Mouse (Mus musculus) C2C12 (cell line): ENCODE data around the gene Lcp2. TPM values are rescaled to one million over a fixed set of nuclear protein-coding genes. Genes with fewer than 3 reads are reported as not detected.

ENCODE experiments used
- H3K27me3 ChIP-seq: one replicate; pipeline ENCODE4 v1.6.1; 2011; ENCODE audit not compliant: control insufficient read depth, insufficient read depth, insufficient read length
- H3K36me3 ChIP-seq: one replicate; pipeline ENCODE4 v1.6.1; 2011; ENCODE audit not compliant: control insufficient read depth, insufficient read depth
- H3K4me3 ChIP-seq: one replicate; pipeline ENCODE4 v1.5.1; 2011; ENCODE audit warnings: mild to moderate bottlenecking, control low read depth; ENCODE audit not compliant: poor library complexity, insufficient read depth, severe bottlenecking
- H3K79me2 ChIP-seq: one replicate; pipeline ENCODE4 v1.6.1; 2011; ENCODE audit not compliant: control insufficient read depth, insufficient read depth
- H3K79me3 ChIP-seq: one replicate; pipeline ENCODE4 v1.6.1; 2011; ENCODE audit warnings: low read depth, control low read depth
- H3ac ChIP-seq: one replicate; pipeline ENCODE3; 2011; ENCODE audit warnings: low read depth; ENCODE audit not compliant: control insufficient read depth, insufficient read length
- CEBPB ChIP-seq: IDR thresholded peaks from one replicate; pipeline ENCODE4 v1.6.1; 2011; ENCODE audit warnings: low read depth, mild to moderate bottlenecking, control low read depth, moderate library complexity
- CTCF ChIP-seq: IDR thresholded peaks from one replicate; pipeline ENCODE4 v1.5.1; 2011; ENCODE audit not compliant: control insufficient read depth, insufficient read depth, insufficient read length
- FOSL1 ChIP-seq: IDR thresholded peaks from one replicate; pipeline ENCODE4 v1.8.0; 2011; ENCODE audit warnings: mild to moderate bottlenecking, low read length; ENCODE audit not compliant: poor library complexity, insufficient read depth, severe bottlenecking
- MAX ChIP-seq: IDR thresholded peaks from one replicate; pipeline ENCODE4 v1.6.1; 2011; ENCODE audit warnings: mild to moderate bottlenecking, control low read depth
- MYOD1 ChIP-seq: IDR thresholded peaks from one replicate; pipeline ENCODE4 v1.6.1; 2011; ENCODE audit warnings: low read depth; ENCODE audit not compliant: control insufficient read depth, insufficient read length
- MYOG ChIP-seq: IDR thresholded peaks from one replicate; pipeline ENCODE4 v1.6.1; 2011; ENCODE audit not compliant: control insufficient read depth, insufficient read length; ENCODE audit errors: extremely low read depth
- USF1 ChIP-seq: IDR thresholded peaks from one replicate; pipeline ENCODE4 v1.6.1; 2011; ENCODE audit warnings: low read depth, mild to moderate bottlenecking, control low read depth, moderate library complexity
- polyA plus RNA-seq: library from polyadenylated mRNA; unstranded; fragments of >200 nt; fragmentation: generic; extraction: Trizol; gene quantifications from one replicate; pipeline ENCODE4 v1.2.1, GENCODE M21; 2012; ENCODE audit warnings: missing spikeins

The Lcp2 gene
- polyA plus RNA-seq, 1 experiment: not detected

- TF ChIP-seq MAX (no peak), MYOD1 (no peak), CEBPB (no peak), MYOG (no peak), USF1 (no peak), FOSL1 (no peak), CTCF (no peak)
- no peaks in the 10 kb centered on the region for H3K79me3 ChIP-seq
- no peak overlapping the region for H3ac ChIP-seq
- H3K36me3 ChIP-seq: no peaks in the 10 kb centered on the region
- H3K4me3 ChIP-seq: no peak overlapping the region
- no peaks in the 10 kb centered on the region for H3K79me2 ChIP-seq
- no peaks in the 10 kb centered on the region for H3K27me3 ChIP-seq
Measured at GRCm38 (mm10) chr11:34048375-34049124, 1.8 kb downstream of the Lcp2 start.

GRCm38 (mm10) chr11:34049125-34049379 is 2.3 kb downstream of the Lcp2 start:
- TF ChIP-seq MYOD1 (no peak), FOSL1 (no peak), CTCF (no peak), CEBPB (no peak), USF1 (no peak), MYOG (no peak), MAX (no peak)
- H3K27me3 ChIP-seq: no peaks in the 10 kb centered on the region
- H3K36me3 ChIP-seq: no peaks in the 10 kb centered on the region
- no peak overlapping the region for H3ac ChIP-seq
- H3K79me2 ChIP-seq: no peaks in the 10 kb centered on the region
- H3K79me3 ChIP-seq: no peaks in the 10 kb centered on the region
- H3K4me3 ChIP-seq: no peak overlapping the region

GRCm38 (mm10) chr11:34050063-34050462 is 3.3 kb downstream of the Lcp2 start:
- Histone ChIP-seq H3K79me3 (no peaks in the 10 kb centered on the region), H3K79me2 (no peaks in the 10 kb centered on the region), H3ac (no peak overlapping the region), H3K27me3 (no peaks in the 10 kb centered on the region), H3K4me3 (no peak overlapping the region), H3K36me3 (no peaks in the 10 kb centered on the region)
- TF ChIP-seq CTCF (no peak), MYOG (no peak), MYOD1 (no peak), CEBPB (no peak), FOSL1 (no peak)

GRCm38 (mm10) chr11:34050643-34051042 is 3.9 kb downstream of the Lcp2 start:
- TF ChIP-seq CEBPB (no peak), MYOD1 (no peak), MAX (no peak), MYOG (no peak), USF1 (no peak), FOSL1 (no peak), CTCF (no peak)
- Histone ChIP-seq H3ac (no peak overlapping the region), H3K4me3 (no peak overlapping the region), H3K36me3 (no peaks in the 10 kb centered on the region), H3K27me3 (no peaks in the 10 kb centered on the region), H3K79me3 (no peaks in the 10 kb centered on the region), H3K79me2 (no peaks in the 10 kb centered on the region)

GRCm38 (mm10) chr11:34053031-34053818 is 6.5 kb downstream of the Lcp2 start:
- H3K36me3 ChIP-seq: no peaks in the 10 kb centered on the region
- no peak overlapping the region for H3ac ChIP-seq
- no peaks in the 10 kb centered on the region for H3K79me3 ChIP-seq
- no peaks in the 10 kb centered on the region for H3K79me2 ChIP-seq
- TF ChIP-seq USF1 (no peak), MAX (no peak), CEBPB (no peak), MYOG (no peak), CTCF (no peak), MYOD1 (no peak), FOSL1 (no peak)
- no peaks in the 10 kb centered on the region for H3K27me3 ChIP-seq
- no peak overlapping the region for H3K4me3 ChIP-seq
